Mouse (Mus musculus): ENCODE measurements around the gene Bfar.

DNA sequence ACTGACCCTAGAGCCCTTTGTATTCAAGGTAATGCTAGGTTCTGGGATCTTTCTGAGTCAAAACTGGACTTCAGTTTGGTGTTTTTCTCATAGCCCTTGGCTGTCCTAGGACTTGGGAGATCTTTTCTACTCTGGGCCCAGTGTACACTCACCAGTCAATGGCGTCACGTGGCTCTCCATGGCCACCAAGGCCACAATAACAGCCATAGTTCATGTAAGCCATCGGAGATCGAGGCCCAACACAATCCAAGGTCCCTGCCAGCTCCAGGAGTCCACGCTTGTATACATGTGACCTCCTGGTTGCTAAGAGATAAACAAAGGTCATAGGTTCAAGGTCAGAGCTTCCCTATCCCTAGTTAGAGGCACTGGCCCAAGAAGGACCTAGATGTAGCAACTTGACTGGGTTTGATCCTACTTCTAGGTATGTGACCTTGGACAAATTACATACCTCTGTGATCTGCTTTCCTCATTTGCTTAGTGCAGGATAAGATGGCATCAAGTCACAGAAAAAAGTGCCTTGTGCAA, 56.2 kb downstream of the Bfar start:
- TF ChIP-seq CTCF (IDR thresholded peaks at IDR 0.05; ENCODE audit: low read depth): no peak
- no peak for TF ChIP-seq EP300 (IDR thresholded peaks at IDR 0.05; ENCODE audit: low read depth)
